Mouse (Mus musculus) splenic B cell, adult 2 months (primary cell): ENCODE data around the gene Sept7.
"Not testable (repeated sequence)": the region's sequence is repeated elsewhere in the genome, so short reads cannot be mapped to it uniquely, and the experiment has no call there.

Source experiments
- DNase-seq: peaks from one replicate; pipeline ENCODE4 v3.0.0-alpha.2; 2011; ENCODE audit warnings: low read depth, low spot score
- H3K27me3 ChIP-seq: 2 replicates; pipeline ENCODE4 v1.6.1; 2012; ENCODE audit warnings: mild to moderate bottlenecking, low read length, moderate library complexity, mixed read lengths; ENCODE audit not compliant: control insufficient read depth, poor library complexity, insufficient read depth, severe bottlenecking
- H3K36me3 ChIP-seq: 2 replicates; pipeline ENCODE4 v1.6.1; 2012; ENCODE audit warnings: mild to moderate bottlenecking, low read length, moderate library complexity, mixed read lengths; ENCODE audit not compliant: control insufficient read depth, poor library complexity, insufficient read depth, severe bottlenecking

The Sept7 gene

GRCm38 (mm10) chr9:25252283-25252726, at the start of gene Sept7:
TSS of gene Sept7 (plus strand) at chr9:25252439.
- peak; percentile 99 for DNase-seq
- Histone ChIP-seq H3K36me3 (no peaks in the 10 kb centered on the region), H3K27me3 (no peaks in the 10 kb centered on the region)

GRCm38 (mm10) chr9:25208087-25208803, 44.0 kb upstream of the Sept7 start:
- no peak for DNase-seq
- H3K27me3 ChIP-seq: no peaks in the 10 kb centered on the region
- no peaks in the 10 kb centered on the region for H3K36me3 ChIP-seq

- Histone ChIP-seq H3K36me3 (no peaks in the 10 kb centered on the region), H3K27me3 (no peaks in the 10 kb centered on the region)
- DNase-seq: no peak
Measured at GRCm38 (mm10) chr9:25212309-25213163, 39.7 kb upstream of the Sept7 start.

- DNase-seq: no peak
- no peaks in the 10 kb centered on the region for H3K27me3 ChIP-seq
- H3K36me3 ChIP-seq: no peaks in the 10 kb centered on the region
Measured at GRCm38 (mm10) chr9:25213164-25213557, 39.1 kb upstream of the Sept7 start.

GRCm38 (mm10) chr9:25215411-25215810, 36.8 kb upstream of the Sept7 start:
- no peak for DNase-seq
- Histone ChIP-seq H3K36me3 (no peaks in the 10 kb centered on the region), H3K27me3 (no peaks in the 10 kb centered on the region)

GRCm38 (mm10) chr9:25216210-25216609, 36.0 kb upstream of the Sept7 start:
- Histone ChIP-seq H3K27me3 (no peaks in the 10 kb centered on the region), H3K36me3 (no peaks in the 10 kb centered on the region)
- DNase-seq: no peak

GRCm38 (mm10) chr9:25218954-25219353, 33.3 kb upstream of the Sept7 start:
- Histone ChIP-seq H3K36me3 (no peaks in the 10 kb centered on the region), H3K27me3 (no peaks in the 10 kb centered on the region)
- DNase-seq: no peak

- Histone ChIP-seq H3K27me3 (no peaks in the 10 kb centered on the region), H3K36me3 (no peaks in the 10 kb centered on the region)
- no peak for DNase-seq
Measured at GRCm38 (mm10) chr9:25219882-25220281, 32.4 kb upstream of the Sept7 start.

- DNase-seq: no peak
- H3K27me3 ChIP-seq: no peaks in the 10 kb centered on the region
- H3K36me3 ChIP-seq: no peaks in the 10 kb centered on the region
Measured at GRCm38 (mm10) chr9:25224959-25225358, 27.3 kb upstream of the Sept7 start.

- DNase-seq: no peak
- Histone ChIP-seq H3K36me3 (no peaks in the 10 kb centered on the region), H3K27me3 (no peaks in the 10 kb centered on the region)
Measured at GRCm38 (mm10) chr9:25229740-25230139, 22.5 kb upstream of the Sept7 start.

- H3K27me3 ChIP-seq: no peaks in the 10 kb centered on the region
- H3K36me3 ChIP-seq: no peaks in the 10 kb centered on the region
- DNase-seq: no peak
Measured at GRCm38 (mm10) chr9:25230213-25231039, 21.8 kb upstream of the Sept7 start.

GRCm38 (mm10) chr9:25241065-25241464, 11.2 kb upstream of the Sept7 start:
- DNase-seq: no peak
- no peaks in the 10 kb centered on the region for H3K36me3 ChIP-seq
- H3K27me3 ChIP-seq: no peaks in the 10 kb centered on the region

- H3K36me3 ChIP-seq, H3K27me3 ChIP-seq, DNase-seq: not testable (repeated sequence)
Measured at GRCm38 (mm10) chr9:25241783-25242182, 10.5 kb upstream of the Sept7 start.

- no peak for DNase-seq
- Histone ChIP-seq H3K36me3 (no peaks in the 10 kb centered on the region), H3K27me3 (no peaks in the 10 kb centered on the region)
Measured at GRCm38 (mm10) chr9:25242266-25242665, 10.0 kb upstream of the Sept7 start.
